Mouse (Mus musculus) urinary bladder, postnatal 25 days (tissue): ENCODE data around the gene Spire2.

Source experiments
- DNase-seq: peaks from one replicate; pipeline ENCODE4 v3.0.0; 2022; ENCODE audit warnings: low spot score

The Spire2 gene

GRCm38 (mm10) chr8:123416944-123417555 lies 84.5 kb downstream of the Spire2 start:
- DNase-seq, result no peak
